Mouse (Mus musculus) bone marrow macrophage, adult 2 months (primary cell): ENCODE results near the gene Rfx1.

Source experiments
- CTCF ChIP-seq: IDR thresholded peaks from 2 replicates; pipeline ENCODE4 v1.5.1; 2012; ENCODE audit warnings: low read depth, mild to moderate bottlenecking, low read length, moderate library complexity
- POLR2A ChIP-seq: IDR thresholded peaks from 2 replicates; pipeline ENCODE4 v1.6.1; 2012; ENCODE audit warnings: mild to moderate bottlenecking, low read depth, low read length, borderline replicate concordance

- TF ChIP-seq POLR2A (no peak), CTCF (no peak)
Observed at GRCm38 (mm10) chr8:84042948-84043342, 23.7 kb upstream of the Rfx1 start.
